Mouse (Mus musculus) embryonic fibroblast, embryonic 13.5 days (primary cell): Measurements from ENCODE around the gene Slc9a1.

ENCODE experiments used
- CTCF ChIP-seq: IDR thresholded peaks from 2 replicates; pipeline ENCODE4 v1.5.1; 2011; ENCODE audit warnings: mild to moderate bottlenecking, control low read depth, low read length, moderate library complexity, borderline replicate concordance; ENCODE audit not compliant: insufficient read depth
- POLR2A ChIP-seq: IDR thresholded peaks from 2 replicates; pipeline ENCODE4 v1.6.1; 2011; ENCODE audit warnings: low read depth, mild to moderate bottlenecking, control low read depth, low read length, moderate library complexity

DNA sequence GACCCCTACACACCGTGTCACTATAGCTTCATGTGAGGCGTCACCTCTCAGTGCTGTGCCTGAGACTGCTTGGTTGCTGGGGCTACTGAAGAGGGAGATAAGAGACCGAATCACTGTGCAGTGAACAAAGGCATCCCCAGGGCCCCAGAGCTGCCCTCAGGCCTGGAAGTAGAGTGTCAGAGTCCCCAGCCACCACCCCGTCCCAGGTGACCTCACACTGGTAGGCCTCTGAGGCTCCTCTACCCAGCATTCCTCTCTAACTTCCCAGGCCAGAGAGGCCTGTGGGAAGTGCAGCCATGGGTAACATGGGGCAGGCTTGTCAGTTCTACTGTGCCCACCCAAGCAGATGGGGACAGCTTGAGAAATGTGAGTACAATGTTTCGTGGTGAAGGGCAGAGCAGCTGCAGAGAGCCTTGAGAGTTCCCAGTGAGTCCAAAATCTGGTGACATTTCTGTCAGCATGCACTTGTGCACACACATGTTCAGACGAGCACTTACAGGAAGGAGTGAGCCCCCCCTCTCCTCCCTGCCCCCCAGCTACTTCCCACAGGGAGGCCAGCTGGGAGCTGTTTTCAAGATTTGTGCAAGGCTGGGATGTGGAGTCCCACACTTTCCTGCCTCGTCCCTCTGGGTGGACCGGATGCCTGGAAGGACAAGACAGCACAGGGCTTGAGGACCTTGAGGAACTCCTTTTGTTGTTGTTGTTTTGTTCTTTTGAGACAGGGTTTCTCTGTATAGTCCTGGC lies 37.0 kb downstream of the Slc9a1 start:
- TF ChIP-seq CTCF (no peak), POLR2A (no peak)
